Mouse (Mus musculus) spleen, adult 2 months (tissue): Measurements from ENCODE around the gene Ap5b1.

Source experiments
- CTCF ChIP-seq: fragments of 200-500 bp; IDR thresholded peaks from 2 replicates; pipeline ENCODE4 v1.5.1; 2011; ENCODE audit warnings: mild to moderate bottlenecking, inconsistent platforms; ENCODE audit not compliant: insufficient read depth, insufficient read length, insufficient replicate concordance; ENCODE audit errors: extremely low read depth
- POLR2A ChIP-seq: fragments of 200-500 bp; IDR thresholded peaks from 2 replicates; pipeline ENCODE4 v1.6.1; 2011; ENCODE audit warnings: low read depth, low read length, inconsistent platforms

GRCm38 (mm10) chr19:5538786-5539185 lies 29.0 kb upstream of the Ap5b1 start:
- TF ChIP-seq CTCF (no peak), POLR2A (no peak)
